Mouse (Mus musculus) midbrain, postnatal 0 days (tissue): Measurements from ENCODE around the gene Limd1. TPM values are rescaled to one million over a fixed set of nuclear protein-coding genes. Genes with fewer than 3 reads are reported as not detected.
A peak's percentile ranks its signal among the peaks of the same experiment; 100 is the strongest.

Source experiments
- ATAC-seq: fragments of 200-750 bp; cut with Nextera tagmentation; 2 replicates; pipeline ENCODE4 v1.8.0; 2017; ENCODE audit warnings: moderate number of reproducible peaks, mild to moderate bottlenecking, moderate TSS enrichment, moderate library complexity; ENCODE audit not compliant: low FRiP score
- DNase-seq: peaks from one replicate; pipeline ENCODE4 v3.0.0-alpha.2; 2015; ENCODE audit warnings: low spot score
- H3K27ac ChIP-seq: fragments of 300-500 bp; sonication (generic); 2 replicates; pipeline ENCODE4 v1.5.1; 2014; ENCODE audit warnings: low read depth, mild to moderate bottlenecking, low read length, mixed read lengths
- H3K27me3 ChIP-seq: fragments of 300-500 bp; sonication (generic); 2 replicates; pipeline ENCODE4 v1.6.1; 2014; ENCODE audit warnings: low read length, control low read depth, mixed read lengths; ENCODE audit not compliant: insufficient read depth
- H3K36me3 ChIP-seq: fragments of 300-500 bp; sonication (generic); 2 replicates; pipeline ENCODE4 v1.6.1; 2014; ENCODE audit warnings: low read length, control low read depth, mixed read lengths; ENCODE audit not compliant: insufficient read depth
- H3K4me1 ChIP-seq: fragments of 300-500 bp; sonication (generic); 2 replicates; pipeline ENCODE4 v1.6.1; 2014; ENCODE audit warnings: mild to moderate bottlenecking, control low read depth, antibody characterized with exemption, low read length, mixed read lengths; ENCODE audit not compliant: insufficient read depth
- H3K4me2 ChIP-seq: fragments of 300-500 bp; sonication (generic); 2 replicates; pipeline ENCODE4 v1.6.1; 2014; ENCODE audit warnings: low read depth, mild to moderate bottlenecking, low read length, mixed read lengths; ENCODE audit not compliant: poor library complexity, severe bottlenecking
- H3K4me3 ChIP-seq: fragments of 300-500 bp; sonication (generic); 2 replicates; pipeline ENCODE4 v1.5.1; 2014; ENCODE audit warnings: low read depth, mild to moderate bottlenecking, low read length, moderate library complexity
- H3K9ac ChIP-seq: fragments of 300-500 bp; sonication (generic); replicated peaks from 2 replicates; pipeline ENCODE4 v1.6.1; 2014; ENCODE audit warnings: mild to moderate bottlenecking, low read length, moderate library complexity, mixed read lengths; ENCODE audit not compliant: poor library complexity, severe bottlenecking
- H3K9me3 ChIP-seq: fragments of 300-500 bp; sonication (generic); 2 replicates; pipeline ENCODE4 v1.6.1; 2016; ENCODE audit warnings: low read length, control low read depth
- CTCF ChIP-seq: IDR thresholded peaks from 2 replicates; pipeline ENCODE4 v1.5.1; 2016; ENCODE audit warnings: antibody characterized with exemption, mild to moderate bottlenecking
- WGBS: fragments of 180-500 bp; shearing (Covaris S2); extraction: QIAGEN DNeasy Blood & Tissue Kit; methylation state at CpG from one replicate; pipeline ENCODE4 v1.1.7; 2014; 5-methylcytosine and 5-hydroxymethylcytosine counted together
- polyA plus RNA-seq: library from polyadenylated mRNA; unstranded; fragments of >200 nt; fragmentation: Nextera tagmentation; extraction: Ambion mirVana; gene quantifications from 2 replicates; pipeline ENCODE4 v1.2.1, GENCODE M21; 2015
- total RNA-seq: library from RNA; depleted of rRNA; stranded (reverse); fragments of >200 nt; gene quantifications from 2 replicates; pipeline ENCODE4 v1.2.3, GENCODE M21; 2014

Limd1 gene
- total and polyA plus RNA-seq, 2 experiments from 2014 or later = 7.9 to 27.5 TPM

DNA sequence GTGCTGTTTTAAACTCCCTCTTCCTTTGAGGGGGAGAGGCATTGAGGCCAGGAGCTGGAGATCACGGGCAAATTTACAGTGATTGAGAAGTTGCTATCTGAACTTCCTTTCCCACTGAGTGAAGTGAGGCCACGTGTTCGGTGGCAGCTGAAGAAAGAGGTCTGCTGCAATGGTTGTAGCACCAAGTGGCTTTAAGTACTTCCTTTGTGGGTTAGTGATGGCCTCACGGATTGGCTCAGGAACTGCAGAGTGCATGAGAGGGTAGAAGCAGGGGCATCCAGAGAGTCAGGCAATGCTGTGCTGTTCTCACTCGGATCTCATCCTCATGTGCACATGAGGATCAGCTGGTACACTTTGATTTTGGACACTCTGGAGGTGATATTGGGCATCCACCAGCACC, 19.4 kb downstream of the Limd1 start:
- 86% methylated on average over 5 of the region's 5 CpGs for WGBS
- no peaks in the 10 kb centered on the region for H3K36me3 ChIP-seq
- H3K4me1 ChIP-seq = no peaks in the 10 kb centered on the region
- H3K9ac ChIP-seq = no peak overlapping the region
- TF ChIP-seq CTCF = no peak
- no peak overlapping the region for H3K4me3 ChIP-seq
- DNase-seq = no peak
- ATAC-seq = no peak
- H3K4me2 ChIP-seq = no peak overlapping the region
- H3K27ac ChIP-seq = no peak overlapping the region
- no peaks in the 10 kb centered on the region for H3K9me3 ChIP-seq
- no peaks in the 10 kb centered on the region for H3K27me3 ChIP-seq

- DNase-seq (no peak), ATAC-seq (no peak)
- H3K4me3 ChIP-seq = no peak overlapping the region
- no peak overlapping the region for H3K4me2 ChIP-seq
- H3K4me1 ChIP-seq = 0 out of 2 replicates have a peak, but pooled peaks cover 2% of the 10 kb centered on the region
- no peaks in the 10 kb centered on the region for H3K27me3 ChIP-seq
- no peaks in the 10 kb centered on the region for H3K9me3 ChIP-seq
- H3K9ac ChIP-seq = no peak overlapping the region
- TF ChIP-seq CTCF = no peak
- 92% methylated on average over 4 of the region's 4 CpGs for WGBS
- H3K27ac ChIP-seq = no peak overlapping the region
- no peaks in the 10 kb centered on the region for H3K36me3 ChIP-seq
Observed at GRCm38 (mm10) chr9:123500480-123500879, 22.0 kb downstream of the Limd1 start.

DNA sequence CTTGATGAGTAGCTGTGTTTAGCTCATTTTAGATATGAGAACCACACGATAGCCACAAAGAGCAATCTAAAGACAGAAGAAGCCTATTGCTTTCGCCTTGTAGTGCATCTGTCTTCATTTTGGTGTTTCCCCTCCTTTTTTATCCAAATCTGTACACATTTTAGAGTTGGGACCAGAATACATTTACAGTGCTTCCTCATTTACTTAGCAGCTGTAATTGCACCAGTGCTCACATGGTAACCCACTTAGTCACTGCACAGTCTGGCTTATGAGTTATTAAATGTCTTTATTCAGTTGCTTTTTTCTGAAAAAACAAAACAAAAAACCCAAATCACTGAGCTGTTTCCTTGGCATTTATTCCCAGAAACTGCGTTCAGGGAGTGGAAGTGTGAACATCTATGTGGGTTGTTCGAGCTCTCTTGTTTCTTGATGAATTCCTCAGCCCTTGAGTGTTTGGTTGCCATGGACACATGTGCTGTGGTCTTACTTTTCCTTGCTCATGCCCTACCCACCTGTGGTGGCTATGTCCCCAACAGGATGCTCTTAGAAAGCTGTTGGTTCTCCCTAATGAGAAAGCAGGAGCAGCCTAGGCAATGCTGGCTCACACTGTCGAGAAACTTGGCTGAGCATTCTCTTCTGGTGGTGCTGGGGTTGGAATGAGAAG, 24.8 kb downstream of the Limd1 start:
- no peak overlapping the region for H3K27ac ChIP-seq
- 0 out of 2 replicates have a peak, but pooled peaks cover 2% of the 10 kb centered on the region for H3K4me1 ChIP-seq
- H3K4me2 ChIP-seq = no peak overlapping the region
- DNase-seq (peak; percentile 23), ATAC-seq (no peak)
- H3K36me3 ChIP-seq = no peaks in the 10 kb centered on the region
- H3K9ac ChIP-seq = no peak overlapping the region
- no peaks in the 10 kb centered on the region for H3K27me3 ChIP-seq
- WGBS = 69% methylated on average over 5 of the region's 5 CpGs
- no peaks in the 10 kb centered on the region for H3K9me3 ChIP-seq
- no peak for TF ChIP-seq CTCF
- H3K4me3 ChIP-seq = no peak overlapping the region

- no peak overlapping the region for H3K4me3 ChIP-seq
Observed at GRCm38 (mm10) chr9:123504325-123504724, 25.8 kb downstream of the Limd1 start.

GRCm38 (mm10) chr9:123505598-123505997, 27.1 kb downstream of the Limd1 start:
- H3K9ac ChIP-seq = no peak overlapping the region
- TF ChIP-seq CTCF = no peak
- 73% methylated on average over 1 of the region's 1 CpGs for WGBS
- H3K4me1 ChIP-seq = 0 out of 2 replicates have a peak, but pooled peaks cover 2% of the 10 kb centered on the region
- no peaks in the 10 kb centered on the region for H3K27me3 ChIP-seq
- no peak overlapping the region for H3K27ac ChIP-seq
- ATAC-seq = no peak
- no peaks in the 10 kb centered on the region for H3K36me3 ChIP-seq
- no peak overlapping the region for H3K4me3 ChIP-seq
- H3K4me2 ChIP-seq = no peak overlapping the region
- no peaks in the 10 kb centered on the region for H3K9me3 ChIP-seq
- no peak for DNase-seq

More at GRCm38 (mm10) chr9:123504325-123504724, 25.8 kb downstream of the Limd1 start:
- Histone ChIP-seq H3K9ac (no peak overlapping the region), H3K4me2 (no peak overlapping the region), H3K27me3 (no peaks in the 10 kb centered on the region), H3K4me1 (0 out of 2 replicates have a peak, but pooled peaks cover 2% of the 10 kb centered on the region), H3K27ac (no peak overlapping the region), H3K36me3 (no peaks in the 10 kb centered on the region), H3K9me3 (no peaks in the 10 kb centered on the region)
- ATAC-seq = no peak
- DNase-seq = peak; percentile 71
- 7% methylated on average over 2 of the region's 2 CpGs for WGBS
- peak; percentile 88 for TF ChIP-seq CTCF

- H3K9ac ChIP-seq = no peak overlapping the region
- no peaks in the 10 kb centered on the region for H3K9me3 ChIP-seq
- no peak for DNase-seq
- WGBS = 83% methylated on average over 4 of the region's 4 CpGs
- H3K4me1 ChIP-seq = 0 out of 2 replicates have a peak, but pooled peaks cover 2% of the 10 kb centered on the region
- H3K27ac ChIP-seq = no peak overlapping the region
- no peak for ATAC-seq
- H3K36me3 ChIP-seq = no peaks in the 10 kb centered on the region
- TF ChIP-seq CTCF = no peak
- no peak overlapping the region for H3K4me3 ChIP-seq
- no peak overlapping the region for H3K4me2 ChIP-seq
- H3K27me3 ChIP-seq = no peaks in the 10 kb centered on the region
Observed at GRCm38 (mm10) chr9:123506270-123507146, 28.0 kb downstream of the Limd1 start.
